Mouse (Mus musculus): ENCODE data around the gene Olfr56.
"Not testable (repeated sequence)": the region's sequence is repeated elsewhere in the genome, so short reads cannot be mapped to it uniquely, and the experiment has no call there.

Olfr56 gene

GRCm38 (mm10) chr11:49168839-49169611 is 190.3 kb downstream of the Olfr56 start:
- peak; percentile 96 for ATAC-seq (ENCODE audit: low TSS enrichment)

- no peak for ATAC-seq (ENCODE audit: low TSS enrichment)
These were observed 191.9 kb downstream of the Olfr56 start for GRCm38 (mm10) chr11:49170576-49170975.

GRCm38 (mm10) chr11:49175345-49175744 is 196.7 kb downstream of the Olfr56 start:
- ATAC-seq (ENCODE audit: low TSS enrichment) = no peak

- not testable (repeated sequence) for ATAC-seq (ENCODE audit: low TSS enrichment)
These were observed 197.5 kb downstream of the Olfr56 start for GRCm38 (mm10) chr11:49176047-49176779.

GRCm38 (mm10) chr11:49183172-49183571 is 204.5 kb downstream of the Olfr56 start:
- ATAC-seq (ENCODE audit: low TSS enrichment) = no peak

All from frontal cortex, adult (tissue).